Mouse (Mus musculus): ENCODE measurements at regions not wholly inside any gene's neighbourhood (a gene's known extent, or its start where the extent isn't known, plus 50 kb on each side); places are given as distances from the start of the nearest gene placed in this dataset.

DNA sequence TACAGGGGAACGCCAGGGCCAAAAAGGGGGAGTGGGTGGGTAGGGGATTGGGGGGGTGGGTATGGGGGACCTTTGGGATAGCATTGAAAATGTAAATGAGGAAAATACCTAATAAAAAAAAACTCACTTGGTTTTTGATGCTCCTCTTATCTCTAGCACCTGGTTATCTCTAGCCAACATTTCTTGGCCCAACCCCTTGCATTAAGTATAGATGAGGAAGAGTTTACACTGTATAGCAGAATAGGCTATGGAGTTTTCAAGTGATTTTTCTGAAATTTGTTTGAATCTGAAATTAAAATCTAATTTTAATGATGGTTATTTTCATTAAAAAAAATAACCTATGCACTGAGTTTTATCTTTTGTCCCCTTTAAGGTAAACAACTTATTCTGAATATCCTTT, 68.8 kb upstream of the Il15 start:
- Histone ChIP-seq H3K4me1 (no peaks in the 10 kb centered on the region), H3K36me3 (no peaks in the 10 kb centered on the region), H3K9ac (no peak overlapping the region), H3K9me3 (no peaks in the 10 kb centered on the region), H3K4me3 (no peak overlapping the region), H3K27me3 (no peaks in the 10 kb centered on the region), H3K4me2 (no peak overlapping the region), H3K27ac (no peak overlapping the region)
- no peak for ATAC-seq (ENCODE audit: insufficient number of reproducible peaks, insufficient read depth, low FRiP score, low TSS enrichment, low read depth)
- WGBS = no CpG with 5 or more reads among the region's 1 CpGs

- H3K4me2 ChIP-seq = no peak overlapping the region
- no peaks in the 10 kb centered on the region for H3K4me1 ChIP-seq
- no peak overlapping the region for H3K9ac ChIP-seq
- no peaks in the 10 kb centered on the region for H3K27me3 ChIP-seq
- H3K4me3 ChIP-seq = no peak overlapping the region
- ATAC-seq (ENCODE audit: insufficient number of reproducible peaks, insufficient read depth, low FRiP score, low TSS enrichment, low read depth) = no peak
- no peaks in the 10 kb centered on the region for H3K9me3 ChIP-seq
- no peak overlapping the region for H3K27ac ChIP-seq
- no peaks in the 10 kb centered on the region for H3K36me3 ChIP-seq
Measured at GRCm38 (mm10) chr8:82469824-82470223, 66.8 kb upstream of the Il15 start.

- no peaks in the 10 kb centered on the region for H3K9me3 ChIP-seq
- H3K27me3 ChIP-seq = no peaks in the 10 kb centered on the region
- no peak for ATAC-seq (ENCODE audit: insufficient number of reproducible peaks, insufficient read depth, low FRiP score, low TSS enrichment, low read depth)
- no peaks in the 10 kb centered on the region for H3K36me3 ChIP-seq
- H3K4me2 ChIP-seq = no peak overlapping the region
- no peak overlapping the region for H3K27ac ChIP-seq
- no peaks in the 10 kb centered on the region for H3K4me1 ChIP-seq
- no peak overlapping the region for H3K4me3 ChIP-seq
- H3K9ac ChIP-seq = no peak overlapping the region
Measured at GRCm38 (mm10) chr8:82462841-82463240, 59.8 kb upstream of the Il15 start.

GRCm38 (mm10) chr8:82459007-82459406, 56.0 kb upstream of the Il15 start:
- Histone ChIP-seq H3K27ac (no peak overlapping the region), H3K4me3 (no peak overlapping the region), H3K36me3 (no peaks in the 10 kb centered on the region), H3K4me2 (no peak overlapping the region), H3K4me1 (no peaks in the 10 kb centered on the region), H3K9me3 (no peaks in the 10 kb centered on the region), H3K27me3 (no peaks in the 10 kb centered on the region), H3K9ac (no peak overlapping the region)
- no peak for ATAC-seq (ENCODE audit: insufficient number of reproducible peaks, insufficient read depth, low FRiP score, low TSS enrichment, low read depth)

GRCm38 (mm10) chr8:82454056-82454455, 51.0 kb upstream of the Il15 start:
- 78% methylated on average over 4 of the region's 4 CpGs for WGBS
- no peak overlapping the region for H3K4me3 ChIP-seq
- no peak for ATAC-seq (ENCODE audit: insufficient number of reproducible peaks, insufficient read depth, low FRiP score, low TSS enrichment, low read depth)

More at GRCm38 (mm10) chr8:82454056-82454455, 51.0 kb upstream of the Il15 start:
- H3K27me3 ChIP-seq = no peaks in the 10 kb centered on the region
- no peak overlapping the region for H3K27ac ChIP-seq
- H3K36me3 ChIP-seq = no peaks in the 10 kb centered on the region
- H3K4me2 ChIP-seq = no peak overlapping the region
- H3K9me3 ChIP-seq = no peaks in the 10 kb centered on the region
- no peak overlapping the region for H3K9ac ChIP-seq
- no peaks in the 10 kb centered on the region for H3K4me1 ChIP-seq
